Mouse (Mus musculus) neural tube, embryonic 10.5 days (tissue): ENCODE data around the gene Dclk2.

ENCODE experiments used
- DNase-seq: peaks from one replicate; pipeline ENCODE4 v3.0.0-alpha.2; 2017; ENCODE audit warnings: low spot score; ENCODE audit errors: extremely low spot score

The Dclk2 gene

DNA sequence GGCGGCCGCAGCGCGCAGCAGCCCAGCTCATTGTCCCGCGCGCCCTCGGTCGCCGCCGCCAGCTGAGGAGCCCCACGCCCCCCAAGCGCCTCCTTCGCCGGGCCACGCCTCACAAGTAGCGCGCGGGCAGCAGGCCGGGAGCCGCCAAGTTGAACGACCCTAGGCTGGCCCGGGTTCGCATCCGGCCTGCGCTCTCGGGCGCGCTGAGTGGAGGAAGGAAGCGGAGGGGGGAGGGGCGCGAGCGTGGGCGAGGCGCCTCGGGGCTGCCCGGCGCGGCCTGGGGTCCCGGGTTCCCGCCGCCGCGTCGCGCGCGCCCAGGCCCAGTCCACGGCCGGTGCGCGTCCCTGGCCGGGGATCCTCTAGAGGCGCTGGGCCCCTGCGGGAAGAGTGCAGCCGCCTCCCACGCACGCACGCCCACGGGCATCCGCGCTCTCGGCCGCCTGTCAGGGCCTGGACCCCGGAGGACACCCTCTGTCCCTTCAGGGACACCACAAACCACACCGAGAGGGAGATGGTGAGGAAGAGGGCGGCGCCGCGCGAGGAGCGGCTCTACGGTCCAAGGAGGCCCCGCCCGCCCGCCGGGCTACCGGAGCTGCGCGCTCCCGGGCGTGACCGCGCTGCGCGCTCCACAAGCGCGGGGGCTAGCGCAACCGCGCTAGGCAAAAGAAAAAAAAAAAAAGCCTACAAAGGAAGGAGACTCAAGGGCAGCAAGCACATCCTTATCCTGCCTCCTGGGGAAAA lies at the start of gene Dclk2:
Gene Dclk2 (minus strand): TSS at position 510 of the 741 bp plus-strand sequence.
- DNase-seq: peak; percentile 76

DNA sequence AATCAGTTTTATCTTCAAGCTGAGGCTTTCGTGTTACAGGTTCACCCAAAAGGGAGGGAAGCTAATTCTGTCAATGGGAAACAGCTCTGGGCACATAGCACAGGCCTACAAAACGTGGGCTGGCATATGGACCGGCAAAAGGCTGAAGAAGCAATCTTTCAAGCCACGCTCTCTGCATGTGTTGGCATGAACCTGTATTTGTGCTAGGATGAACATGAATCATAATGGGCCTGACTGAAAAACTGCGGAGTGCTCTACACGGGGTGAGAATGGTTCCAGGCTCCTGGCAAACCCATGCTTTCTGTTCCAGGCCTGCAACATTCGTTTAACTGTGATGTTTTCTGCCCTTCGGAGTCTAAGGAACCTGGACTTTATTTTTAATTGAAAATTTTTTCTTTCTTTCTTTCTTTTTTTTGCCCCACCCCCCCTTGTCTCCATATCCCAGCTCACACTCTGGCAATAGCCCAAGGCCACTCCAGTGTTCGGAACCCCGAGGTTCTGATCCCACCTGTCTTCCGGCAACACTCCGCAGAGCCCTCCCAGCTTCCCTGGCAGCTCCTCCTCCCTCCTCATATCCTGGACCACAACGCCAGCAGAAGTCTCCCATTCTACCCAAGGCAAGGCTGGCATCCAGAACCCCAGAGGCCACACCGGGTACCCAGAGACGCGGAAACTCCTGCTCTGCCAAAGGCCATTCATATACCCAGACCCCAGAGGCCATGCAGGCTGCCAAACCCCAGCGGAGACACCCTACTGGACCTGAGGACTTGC lies 42.2 kb upstream of the Dclk2 start:
- no peak for DNase-seq

DNA sequence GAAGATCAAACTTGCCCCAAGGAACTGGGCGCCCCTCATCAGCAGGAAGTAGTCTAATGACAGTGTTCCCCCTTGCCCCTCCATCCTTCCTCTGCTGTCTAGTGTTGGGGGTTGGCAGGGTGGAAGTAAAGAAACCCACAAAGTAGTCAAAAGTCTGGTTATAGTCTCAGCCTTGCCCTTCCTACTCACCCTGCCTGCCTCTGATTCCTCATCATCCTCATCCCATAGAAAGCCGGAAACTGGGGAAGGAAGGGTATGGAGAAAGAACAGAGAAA lies 40.7 kb upstream of the Dclk2 start:
- DNase-seq: no peak

DNA sequence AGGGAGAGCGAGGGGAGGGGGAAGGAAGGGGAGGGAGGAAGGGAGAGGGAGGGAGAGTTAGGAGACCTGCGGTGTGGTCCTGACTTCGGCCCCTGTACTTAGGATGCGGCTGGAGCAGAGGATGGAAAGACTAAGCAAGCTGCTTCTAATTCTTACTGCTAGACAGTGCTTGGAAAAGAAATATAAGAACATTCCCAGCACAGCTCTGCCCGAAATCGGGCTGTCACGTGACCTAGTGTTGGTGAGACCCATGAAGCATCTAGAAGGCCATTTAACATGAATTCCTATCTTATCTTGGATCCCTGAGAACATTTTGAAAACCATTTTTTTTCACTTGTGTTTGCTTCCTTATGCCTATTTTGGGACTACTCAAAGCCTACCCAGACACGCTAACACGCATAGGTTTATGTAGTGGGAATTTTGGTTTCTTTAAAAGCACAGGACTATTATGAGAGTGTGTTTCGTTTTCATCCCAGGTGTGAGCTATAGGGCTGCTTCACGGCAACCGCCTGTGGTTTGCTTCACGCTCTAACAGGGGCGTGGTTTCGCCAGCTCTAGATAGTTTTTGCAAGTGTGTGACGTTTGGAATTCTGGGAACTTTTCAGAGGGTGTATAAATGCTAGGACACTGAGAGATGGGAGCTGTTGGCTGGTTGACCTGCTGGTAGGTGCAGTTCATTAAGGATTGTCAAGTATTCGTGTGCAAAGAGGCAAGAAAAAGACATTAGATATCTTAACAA lies 40.2 kb upstream of the Dclk2 start:
- no peak for DNase-seq

GRCm38 (mm10) chr3:86959088-86959487 lies 38.4 kb upstream of the Dclk2 start:
- DNase-seq: no peak

DNA sequence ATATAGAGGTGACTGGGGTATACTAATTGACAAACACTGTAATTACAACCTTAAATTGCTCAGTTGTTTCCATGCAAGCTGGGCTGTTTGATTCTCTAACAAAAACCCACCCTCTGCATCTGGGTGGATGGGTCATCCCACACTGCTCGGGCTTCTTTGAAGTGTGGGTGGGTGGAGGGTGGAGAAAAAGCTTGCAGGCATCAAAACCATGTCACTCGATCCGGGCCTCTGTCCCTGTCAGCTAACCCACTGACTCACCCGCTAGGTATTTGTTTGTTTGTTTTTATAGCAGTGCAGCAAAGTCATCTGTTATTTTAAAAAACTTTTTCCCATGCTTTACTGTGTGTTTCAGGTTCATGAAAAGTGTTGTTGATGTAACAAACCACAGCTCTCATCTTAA lies 34.7 kb upstream of the Dclk2 start:
- DNase-seq: no peak

DNA sequence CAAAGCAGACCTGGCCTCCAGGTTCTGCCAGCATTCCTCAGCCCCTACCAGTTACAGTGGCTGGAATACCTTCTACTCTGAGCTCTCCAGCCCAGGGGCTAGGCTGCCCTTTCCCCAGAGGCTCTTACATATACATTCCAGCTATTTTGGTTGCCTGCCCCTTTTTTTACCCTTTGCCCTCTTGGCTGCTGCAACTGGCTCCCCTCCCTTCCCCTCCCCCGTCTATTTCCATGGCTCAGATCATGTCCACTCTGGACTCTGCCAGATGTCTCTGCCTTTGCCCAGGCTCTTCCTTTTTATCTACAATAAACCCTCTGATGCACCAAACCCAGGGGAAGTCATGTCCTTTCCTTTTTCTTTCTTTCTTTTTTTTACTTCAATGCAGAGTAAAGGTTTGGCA lies 33.9 kb upstream of the Dclk2 start:
- DNase-seq: peak; percentile 14

DNA sequence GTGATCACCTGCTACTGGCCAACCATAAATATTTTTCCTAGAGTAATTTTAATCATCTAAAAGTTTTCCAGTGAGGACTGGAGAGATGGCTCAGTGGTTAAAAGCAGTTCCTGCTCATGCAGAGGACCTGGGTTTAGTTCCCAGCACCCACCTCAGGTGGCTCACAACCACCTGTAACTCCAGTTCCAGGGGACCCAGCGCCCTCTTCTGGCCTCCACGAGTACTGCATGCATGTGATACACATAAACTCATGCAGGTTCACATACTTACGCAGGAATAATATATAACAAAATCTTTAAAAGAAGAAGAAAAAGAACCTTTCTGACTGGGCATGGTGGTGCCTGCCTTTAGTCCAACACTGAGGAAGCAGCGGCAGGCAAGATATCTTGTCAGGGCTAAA lies 33.2 kb upstream of the Dclk2 start:
- DNase-seq: no peak

DNA sequence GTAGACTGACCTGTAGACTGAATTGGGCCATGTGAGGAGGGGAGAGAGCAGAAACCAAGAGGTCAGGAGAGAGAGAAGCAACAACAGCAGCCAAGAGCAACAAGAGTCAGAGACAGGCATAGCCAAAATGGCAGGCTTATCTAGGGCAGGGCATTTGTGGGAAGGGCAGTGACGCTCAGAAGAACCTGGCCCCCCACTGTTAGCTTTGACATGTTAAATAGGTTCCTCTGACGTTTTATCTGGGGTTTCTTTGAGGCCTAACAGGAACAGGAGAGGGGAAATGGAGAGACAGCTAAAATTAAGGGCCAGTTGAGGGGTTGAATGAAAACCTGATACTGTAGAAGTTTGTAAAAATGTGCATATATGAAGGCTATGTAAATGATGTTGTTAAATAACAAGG lies 30.0 kb upstream of the Dclk2 start:
- DNase-seq: no peak

DNA sequence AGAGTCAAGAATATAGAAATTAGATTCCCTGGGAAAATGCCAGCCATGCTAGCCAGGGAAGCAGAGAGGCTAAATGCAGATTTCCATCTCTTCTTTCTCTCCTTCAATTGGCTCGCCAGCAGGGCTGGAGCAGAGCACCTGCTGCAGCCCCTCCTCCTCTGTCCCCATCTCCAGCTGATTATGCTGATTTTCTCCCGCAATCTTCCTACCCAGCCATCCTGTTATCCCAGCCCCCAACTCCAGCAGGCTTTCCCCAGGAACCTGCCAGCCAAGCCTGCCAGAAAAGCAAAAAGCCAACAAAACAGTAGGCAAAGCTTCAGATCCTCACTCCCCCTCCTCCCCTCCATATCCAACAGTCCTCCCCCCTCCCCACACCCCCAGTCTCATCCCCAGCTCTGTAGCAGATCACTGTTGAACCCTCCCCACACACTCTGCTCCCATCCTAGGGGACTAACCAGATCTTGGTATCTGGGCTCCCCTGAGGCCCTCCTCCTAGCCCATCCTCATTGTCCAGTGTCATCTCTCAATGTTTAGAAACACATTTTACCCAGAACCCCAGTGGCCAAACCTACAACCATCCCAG lies 15.7 kb upstream of the Dclk2 start:
- DNase-seq: no peak

DNA sequence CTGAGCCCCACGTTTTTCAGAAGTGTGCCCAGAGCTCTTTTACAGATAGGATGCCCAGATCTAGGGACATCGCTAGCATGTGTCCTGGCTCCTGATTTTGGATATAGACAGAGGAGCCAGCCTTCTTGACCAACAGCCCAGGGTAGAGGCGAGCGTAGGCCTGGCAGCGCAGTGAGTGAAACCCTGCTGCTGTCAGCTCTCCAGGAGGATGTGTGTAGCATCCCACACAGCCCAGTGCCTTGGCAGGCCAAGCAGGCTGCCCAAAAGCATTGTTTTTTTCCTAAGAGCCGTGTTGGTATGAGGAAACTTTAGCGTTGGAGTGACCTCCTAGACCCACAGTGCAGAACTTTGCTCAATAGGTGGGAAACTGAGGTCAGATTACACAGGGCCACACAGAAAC lies 12.8 kb upstream of the Dclk2 start:
- DNase-seq: no peak

GRCm38 (mm10) chr3:86923686-86924085 lies 3.0 kb upstream of the Dclk2 start:
- no peak for DNase-seq

GRCm38 (mm10) chr3:86921181-86921975 lies 726 bp upstream of the Dclk2 start:
- DNase-seq: no peak

GRCm38 (mm10) chr3:86919641-86920342 lies 860 bp downstream of the Dclk2 start:
- peak; percentile 79 for DNase-seq

GRCm38 (mm10) chr3:86917048-86917447 lies 3.6 kb downstream of the Dclk2 start:
- no peak for DNase-seq

DNA sequence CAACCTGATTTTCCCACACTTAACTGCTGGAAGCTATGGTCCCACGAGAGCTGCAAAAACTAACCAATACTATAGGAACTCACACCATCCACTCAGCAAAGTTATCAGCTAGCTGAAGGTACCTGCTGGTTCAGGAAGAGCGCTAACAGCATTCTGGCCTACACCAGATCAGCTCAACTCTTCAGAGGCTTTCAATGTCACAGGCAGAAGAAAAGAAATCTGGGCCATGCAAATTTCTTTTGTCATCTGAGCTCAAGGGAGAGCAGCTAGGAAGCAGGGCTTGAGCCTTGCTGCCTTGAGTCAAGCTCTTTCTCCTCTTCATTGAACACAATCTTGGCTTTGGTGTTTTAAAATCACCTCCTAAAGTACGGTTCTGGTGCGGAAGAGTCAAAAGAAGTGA lies 4.0 kb downstream of the Dclk2 start:
- no peak for DNase-seq

- no peak for DNase-seq
Observed at GRCm38 (mm10) chr3:86915291-86915690, 5.4 kb downstream of the Dclk2 start.

GRCm38 (mm10) chr3:86914316-86914715 lies 6.3 kb downstream of the Dclk2 start:
- no peak for DNase-seq

GRCm38 (mm10) chr3:86898366-86898765 lies 22.3 kb downstream of the Dclk2 start:
- DNase-seq: peak; percentile 4

GRCm38 (mm10) chr3:86897551-86897950 lies 23.1 kb downstream of the Dclk2 start:
- no peak for DNase-seq

GRCm38 (mm10) chr3:86897066-86897465 lies 23.6 kb downstream of the Dclk2 start:
- DNase-seq: no peak
